Mouse (Mus musculus): ENCODE data around the gene Gm49354. TPM values are rescaled to one million over a fixed set of nuclear protein-coding genes. Genes with fewer than 3 reads are reported as not detected.

Gm49354 gene
- polyA plus RNA-seq (2015; fragmentation: Illumina TruSeq; extraction: RNeasy Lipid Tissue Mini Kit (QIAGEN cat#74804); ENCODE audit: low read depth, low replicate concordance): not detected

GRCm38 (mm10) chr13:59782145-59782544, at the start of gene Gm49354:
TSS of gene Gm49354 (minus strand) at chr13:59782245.

GRCm38 (mm10) chr13:59822507-59823462, 40.7 kb upstream of the Gm49354 start, which contains the start of gene Tut7:
TSS of gene Tut7 (minus strand) at chr13:59823147.

GRCm38 (mm10) chr13:59769296-59770163, 12.5 kb downstream of the Gm49354 start, which contains the start of gene Isca1:
TSS of gene Isca1 (minus strand) at chr13:59769810.

GRCm38 (mm10) chr13:59746711-59747110, 35.3 kb downstream of the Gm49354 start, which contains the start of gene 1700014D04Rik:
TSS of gene 1700014D04Rik (minus strand) at chr13:59746752.

GRCm38 (mm10) chr13:59731652-59732051, 50.4 kb downstream of the Gm49354 start, which contains the start of gene Spata31d1d:
TSS of gene Spata31d1d (minus strand) at chr13:59731752.

GRCm38 (mm10) chr13:59711984-59712383, 70.1 kb downstream of the Gm49354 start, which contains the start of gene Spata31d1b:
TSS of gene Spata31d1b (plus strand) at chr13:59712284.

GRCm38 (mm10) chr13:59710230-59710629, 71.8 kb downstream of the Gm49354 start, which contains the start of gene Spata31d1a:
TSS of gene Spata31d1a (minus strand) at chr13:59710330.

Other genes starting within 250 kb of the Gm49354 start
- 164 TPM for gene Agtpbp1, start 197.0 kb downstream of the Gm49354 start, polyA plus RNA-seq (2015; fragmentation: Illumina TruSeq; extraction: RNeasy Lipid Tissue Mini Kit (QIAGEN cat#74804); ENCODE audit: low read depth, low replicate concordance)
- 56.5 TPM for gene Naa35, start 197.0 kb downstream of the Gm49354 start, polyA plus RNA-seq (2015; fragmentation: Illumina TruSeq; extraction: RNeasy Lipid Tissue Mini Kit (QIAGEN cat#74804); ENCODE audit: low read depth, low replicate concordance)
- gene Golm1, start 106.4 kb downstream of the Gm49354 start, polyA plus RNA-seq (2015; fragmentation: Illumina TruSeq; extraction: RNeasy Lipid Tissue Mini Kit (QIAGEN cat#74804); ENCODE audit: low read depth, low replicate concordance): 20.0 TPM
- gene 4921517D22Rik, start 88.1 kb downstream of the Gm49354 start, polyA plus RNA-seq (2015; fragmentation: Illumina TruSeq; extraction: RNeasy Lipid Tissue Mini Kit (QIAGEN cat#74804); ENCODE audit: low read depth, low replicate concordance): not detected
- gene Spata31d1a, start 71.9 kb downstream of the Gm49354 start, polyA plus RNA-seq (2015; fragmentation: Illumina TruSeq; extraction: RNeasy Lipid Tissue Mini Kit (QIAGEN cat#74804); ENCODE audit: low read depth, low replicate concordance): not detected
- not detected for gene Spata31d1b, start 70.0 kb downstream of the Gm49354 start, polyA plus RNA-seq (2015; fragmentation: Illumina TruSeq; extraction: RNeasy Lipid Tissue Mini Kit (QIAGEN cat#74804); ENCODE audit: low read depth, low replicate concordance)
- gene Spata31d1d, start 50.5 kb downstream of the Gm49354 start, polyA plus RNA-seq (2015; fragmentation: Illumina TruSeq; extraction: RNeasy Lipid Tissue Mini Kit (QIAGEN cat#74804); ENCODE audit: low read depth, low replicate concordance): 0.10 TPM
- 0.73 TPM for gene 1700014D04Rik, start 35.5 kb downstream of the Gm49354 start, polyA plus RNA-seq (2015; fragmentation: Illumina TruSeq; extraction: RNeasy Lipid Tissue Mini Kit (QIAGEN cat#74804); ENCODE audit: low read depth, low replicate concordance)
- 237 TPM for gene Isca1, start 12.4 kb downstream of the Gm49354 start, polyA plus RNA-seq (2015; fragmentation: Illumina TruSeq; extraction: RNeasy Lipid Tissue Mini Kit (QIAGEN cat#74804); ENCODE audit: low read depth, low replicate concordance)
- 42.0 TPM for gene Tut7, start 40.9 kb upstream of the Gm49354 start, polyA plus RNA-seq (2015; fragmentation: Illumina TruSeq; extraction: RNeasy Lipid Tissue Mini Kit (QIAGEN cat#74804); ENCODE audit: low read depth, low replicate concordance)

Measured in brain, adult 10 weeks (tissue).